Mouse (Mus musculus): ENCODE results near the gene Gja6. TPM values are rescaled to one million over a fixed set of nuclear protein-coding genes. Genes with fewer than 3 reads are reported as not detected.

Gja6 gene
- polyA plus RNA-seq, 1 experiment from 2014 or later = 0.19 TPM

Other genes with a start within 250 kb of the Gja6 start
- 4.5 and 5.6 TPM in 2 replicates for gene Ppef1, start 171.3 kb downstream of the Gja6 start, polyA plus RNA-seq (2014; fragmentation: Nextera tagmentation; extraction: Ambion mirVana)
- gene Rs1, start 139.0 kb downstream of the Gja6 start, polyA plus RNA-seq (2014; fragmentation: Nextera tagmentation; extraction: Ambion mirVana) = 0.09 TPM in 1 of 2 replicates, not detected in the other
- 3.0 and 3.7 TPM in 2 replicates for gene Cdkl5, start 87.7 kb upstream of the Gja6 start, polyA plus RNA-seq (2014; fragmentation: Nextera tagmentation; extraction: Ambion mirVana)
- gene Scml2, start 210.1 kb upstream of the Gja6 start, polyA plus RNA-seq (2014; fragmentation: Nextera tagmentation; extraction: Ambion mirVana) = 5.7 and 7.5 TPM in 2 replicates

All from embryonic facial prominence, embryonic 14.5 days (tissue).